Mouse (Mus musculus) spleen, postnatal 10 days (tissue): ENCODE measurements around the gene Tpcn1.
A peak's percentile ranks its signal among the peaks of the same experiment; 100 is the strongest.

Experiments used
- DNase-seq, 2 experiments: peaks; one replicate each; pipeline ENCODE4 v3.0.0; 2021 to 2022; ENCODE audit warnings: low spot score in 2 of 2

The Tpcn1 gene

GRCm38 (mm10) chr5:120579211-120579897, 9.1 kb downstream of the Tpcn1 start:
- DNase-seq, result peak; percentile 53 to 60

DNA sequence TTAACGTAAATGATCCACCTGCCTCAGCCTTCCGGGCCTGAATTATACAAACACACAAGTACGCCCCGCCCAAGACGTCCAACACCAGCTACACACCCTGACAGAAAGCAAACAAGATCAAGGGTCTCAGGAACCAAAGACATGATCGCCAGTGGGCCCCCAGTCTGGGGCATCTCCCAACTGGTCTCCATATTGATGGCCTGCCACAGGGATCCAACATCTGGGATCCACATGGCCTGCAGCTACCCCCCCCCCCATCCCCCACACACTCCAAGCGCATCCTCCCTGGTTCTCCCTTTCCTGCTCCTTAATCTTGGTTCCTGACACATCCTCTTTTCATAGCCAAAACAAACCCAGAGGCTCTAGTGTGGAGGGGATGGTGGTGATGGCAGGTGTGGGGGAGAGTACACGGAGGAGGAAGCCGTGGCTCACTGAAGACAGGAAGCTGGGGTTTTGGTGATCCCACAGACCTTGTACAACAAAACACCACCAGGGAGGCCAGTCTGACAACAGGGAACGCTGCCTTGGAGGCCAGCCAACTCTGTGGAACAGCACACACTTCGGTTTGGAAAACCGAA, 9.9 kb downstream of the Tpcn1 start:
- peak; percentile 62 to 69 for DNase-seq

GRCm38 (mm10) chr5:120577935-120578441, 10.5 kb downstream of the Tpcn1 start:
- DNase-seq, result peak; percentile 74 to 86

GRCm38 (mm10) chr5:120576781-120577301, 11.6 kb downstream of the Tpcn1 start:
- peak in 1 of 2 experiments; percentile 60 for DNase-seq

GRCm38 (mm10) chr5:120574469-120575063, 13.9 kb downstream of the Tpcn1 start:
- no peak for DNase-seq

- no peak for DNase-seq
These were observed 17.3 kb downstream of the Tpcn1 start for GRCm38 (mm10) chr5:120571056-120571740.

DNA sequence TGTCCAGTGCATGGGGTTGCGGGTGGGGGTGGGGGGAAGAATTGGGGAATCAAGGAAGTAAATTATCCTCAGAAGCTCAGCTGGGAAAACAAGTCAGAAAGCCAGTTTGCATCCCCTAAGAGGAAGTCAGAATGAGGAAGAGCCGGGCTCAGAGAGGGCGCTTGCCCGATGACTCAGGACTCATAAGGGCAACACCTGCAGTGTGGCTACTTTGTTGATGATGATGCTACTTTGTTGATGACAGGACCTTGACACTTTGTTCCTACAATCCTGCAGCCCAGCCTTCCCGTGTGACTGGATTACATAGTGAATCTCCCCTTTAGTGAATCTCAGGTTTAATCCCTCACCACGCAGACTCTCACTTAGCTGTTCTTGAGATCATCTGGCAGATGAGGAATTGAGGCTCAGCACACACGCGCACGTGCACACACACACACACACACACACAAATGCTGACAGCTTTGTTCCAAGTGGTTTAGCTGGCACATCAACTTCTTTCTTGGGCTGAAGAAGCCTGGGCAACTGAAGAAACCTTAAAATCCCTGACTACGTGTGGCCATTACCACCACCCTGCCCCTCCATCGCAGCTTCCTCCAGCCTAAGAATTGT, 18.1 kb downstream of the Tpcn1 start:
- no peak for DNase-seq

GRCm38 (mm10) chr5:120569791-120570190, 18.7 kb downstream of the Tpcn1 start:
- DNase-seq, result no peak

GRCm38 (mm10) chr5:120568964-120569363, 19.5 kb downstream of the Tpcn1 start:
- DNase-seq, result no peak

- DNase-seq, result no peak
These were observed 20.1 kb downstream of the Tpcn1 start for GRCm38 (mm10) chr5:120568336-120568768.

GRCm38 (mm10) chr5:120567761-120568211, 20.7 kb downstream of the Tpcn1 start:
- DNase-seq, result no peak

GRCm38 (mm10) chr5:120567253-120567701, 21.2 kb downstream of the Tpcn1 start:
- DNase-seq, result no peak

- DNase-seq, result no peak
These were observed 21.7 kb downstream of the Tpcn1 start for GRCm38 (mm10) chr5:120566681-120567252.

GRCm38 (mm10) chr5:120566101-120566500, 22.4 kb downstream of the Tpcn1 start:
- DNase-seq, result no peak

DNA sequence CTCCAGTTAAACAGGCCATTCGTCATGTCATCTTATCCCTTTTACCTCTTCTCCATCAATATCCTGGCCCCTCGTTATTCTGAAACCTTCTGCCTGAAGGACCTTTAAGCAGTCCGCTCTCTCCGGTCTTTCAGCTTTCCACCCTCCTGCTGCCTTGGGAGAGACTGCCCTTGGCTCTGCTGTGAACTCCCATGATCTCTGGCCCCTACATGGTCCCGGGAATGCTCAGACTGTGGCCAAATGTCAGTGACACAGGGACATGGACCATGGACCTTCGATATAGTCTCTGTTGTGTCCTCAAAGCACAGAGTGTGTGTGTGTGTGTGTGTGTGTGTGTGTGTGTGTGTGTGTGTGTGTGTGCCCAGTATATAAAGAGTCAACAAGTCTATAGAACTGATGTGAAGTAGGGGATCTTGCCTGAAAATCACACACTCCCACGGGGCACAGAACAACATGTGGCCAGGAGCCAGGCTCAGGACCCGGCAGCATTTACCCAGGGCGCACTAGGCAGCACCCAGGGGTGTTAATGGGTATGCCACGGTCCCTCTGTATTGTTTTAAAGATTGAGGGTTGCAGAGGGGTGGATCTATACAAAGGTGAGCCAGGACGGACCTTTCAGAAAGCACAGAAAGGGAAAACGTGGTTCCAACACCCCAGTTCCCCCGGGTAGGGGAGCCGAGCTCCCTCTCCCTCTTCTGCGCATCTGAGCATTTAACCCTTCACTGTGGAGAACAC, 23.1 kb downstream of the Tpcn1 start:
- DNase-seq, result no peak

GRCm38 (mm10) chr5:120563914-120564311, 24.6 kb downstream of the Tpcn1 start:
- no peak for DNase-seq

DNA sequence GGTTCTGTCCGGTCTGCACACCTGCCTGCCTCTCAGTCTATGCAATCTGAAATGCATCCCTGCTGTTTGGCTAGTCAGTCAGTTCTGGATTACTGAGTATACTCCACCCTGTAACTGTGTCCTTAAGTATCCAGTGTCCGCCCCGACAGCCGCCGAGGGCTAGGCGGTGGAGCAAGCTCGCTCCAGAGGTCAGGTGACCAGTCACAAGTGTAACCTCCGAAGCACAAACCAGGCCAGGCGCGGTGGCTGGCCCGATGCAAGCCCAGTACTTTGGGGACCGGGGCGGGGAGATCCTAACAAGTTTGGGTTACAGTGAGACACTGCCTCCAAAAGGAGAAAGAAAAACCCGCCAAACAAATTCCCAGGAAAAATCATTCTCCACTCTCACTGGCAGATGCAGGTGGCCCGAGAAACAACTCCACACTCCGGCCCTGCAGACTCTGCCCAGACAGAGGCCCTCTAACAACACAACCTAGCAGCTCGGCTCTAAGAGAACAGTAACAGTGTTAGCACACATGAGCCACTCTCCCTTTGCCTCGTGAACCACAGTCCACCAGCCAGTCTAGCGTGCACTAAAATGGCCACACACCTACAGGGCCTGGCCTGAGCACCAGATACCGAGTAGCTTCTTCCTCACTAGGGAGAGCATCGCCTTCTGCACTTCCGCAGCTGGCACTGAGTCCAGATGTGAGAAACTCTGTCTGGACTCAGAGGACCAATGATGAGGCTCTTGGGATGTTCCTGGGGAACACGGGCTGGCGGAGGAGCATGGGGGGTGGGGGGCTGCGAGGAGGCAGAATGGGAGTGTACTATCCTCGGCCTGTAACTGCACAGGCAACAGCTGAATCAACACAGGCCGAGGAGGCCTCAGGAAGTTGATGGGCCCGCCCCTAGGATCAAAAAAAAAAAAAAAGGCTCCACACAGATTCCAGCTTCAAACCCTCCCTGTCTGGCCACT, 25.2 kb downstream of the Tpcn1 start:
- no peak for DNase-seq

DNA sequence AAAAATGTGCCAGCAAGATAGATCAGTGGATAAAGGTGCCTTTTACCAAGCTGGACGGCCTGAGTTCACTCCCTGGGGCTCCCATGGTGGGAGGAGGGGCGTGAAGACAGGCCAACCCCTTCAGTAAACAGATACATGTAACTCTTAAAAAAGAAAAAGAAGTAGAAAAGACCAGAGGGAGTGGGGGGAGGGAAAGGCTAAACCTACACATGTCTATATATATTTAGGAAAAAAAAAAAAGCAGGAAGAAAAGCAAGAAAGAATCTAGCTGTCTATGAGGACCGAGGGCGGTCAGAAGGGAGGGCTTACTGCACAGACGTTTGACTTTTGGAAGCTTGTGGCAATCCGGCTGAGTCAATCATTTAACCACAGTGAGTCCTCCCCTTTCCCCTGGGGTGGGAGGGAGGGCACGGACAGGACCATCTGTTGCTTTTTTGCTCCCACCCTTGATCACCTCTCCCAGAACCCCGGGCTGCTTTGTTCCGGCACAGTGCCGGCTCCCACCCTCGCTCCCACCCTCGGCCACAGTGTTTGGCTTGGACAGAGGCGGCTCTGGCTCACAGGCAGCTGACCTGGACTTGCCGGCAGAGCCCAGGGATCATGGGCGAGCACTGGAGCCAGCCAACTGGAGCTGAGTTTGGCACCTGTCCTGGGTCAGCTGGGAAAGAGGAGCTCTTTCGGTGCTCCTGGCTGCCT, 27.7 kb downstream of the Tpcn1 start:
- DNase-seq, result no peak
